Mouse (Mus musculus) adipocyte (in vitro differentiated cells): ENCODE results near the gene Dlgap3.

Source experiments
- DNase-seq: peaks from one replicate; pipeline ENCODE4 v3.0.0-alpha.2; 2016; ENCODE audit warnings: low spot score

The Dlgap3 gene

DNA sequence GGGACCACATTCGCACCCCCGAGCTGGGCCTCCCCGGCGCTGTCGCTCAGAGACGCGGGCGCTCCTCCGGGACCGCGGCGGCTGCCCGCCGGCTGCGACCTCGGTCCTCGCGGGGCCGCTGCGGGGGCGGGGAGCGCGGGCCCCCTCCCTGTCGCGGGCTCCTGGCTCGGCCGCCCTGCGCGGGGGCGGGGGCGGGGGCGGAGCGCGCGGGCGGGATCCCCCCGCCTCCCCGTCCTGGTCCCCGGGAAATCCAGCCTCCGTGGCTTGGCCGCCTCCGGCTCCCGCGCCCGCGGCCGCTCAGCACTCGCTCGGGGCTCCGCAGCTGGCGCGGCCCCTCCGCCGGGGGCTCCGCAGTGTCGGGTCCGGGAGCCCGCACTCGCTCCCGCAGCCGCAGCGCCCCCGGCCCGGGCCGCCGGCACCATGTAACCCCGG lies at the start of gene Dlgap3:
Gene Dlgap3, plus strand, starts transcription at position 291 of the 432 bp plus-strand sequence.
- DNase-seq: no peak

- no peak for DNase-seq
Measured at GRCm38 (mm10) chr4:127123391-127123790, 45.6 kb upstream of the Dlgap3 start, which contains the start of gene Tmem35b. Tmem35b (plus strand) TSS chr4:127123691.

- DNase-seq: no peak
Measured at GRCm38 (mm10) chr4:127124331-127124730, 44.7 kb upstream of the Dlgap3 start.

DNA sequence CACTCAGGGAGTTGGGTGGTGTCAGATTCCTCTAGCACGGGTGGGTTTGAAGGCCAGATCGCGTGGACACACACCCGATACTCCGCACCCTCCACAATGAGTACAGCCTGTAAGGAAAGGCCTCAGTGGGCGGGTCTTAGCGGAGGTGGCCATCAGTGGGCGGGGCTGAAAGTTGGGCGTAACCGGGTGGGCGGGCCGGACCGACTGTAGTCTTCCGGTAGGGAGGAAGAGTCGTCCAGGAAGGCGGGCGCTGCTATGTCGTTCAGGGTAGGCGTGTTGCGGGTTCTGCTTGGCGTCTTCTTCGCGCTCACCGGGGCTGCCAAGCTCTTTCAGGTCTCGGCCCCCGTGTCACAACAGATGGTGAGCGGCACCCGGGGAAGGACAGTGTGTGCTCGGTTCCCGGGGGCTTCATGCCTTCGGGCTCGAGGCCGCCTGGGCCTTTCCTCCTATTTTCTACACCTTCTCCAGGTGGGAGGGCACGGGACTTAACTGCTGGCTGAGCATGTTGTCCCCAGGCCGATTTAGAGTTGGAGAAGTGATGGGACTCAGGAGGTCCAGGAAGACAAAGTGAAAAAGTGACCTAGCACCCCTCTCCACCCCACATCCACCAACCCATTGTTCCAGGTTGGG lies 43.1 kb upstream of the Dlgap3 start:
- DNase-seq: peak; percentile 88

GRCm38 (mm10) chr4:127134687-127135086 lies 34.3 kb upstream of the Dlgap3 start:
- DNase-seq: no peak

- DNase-seq: no peak
Measured at GRCm38 (mm10) chr4:127137591-127137990, 31.4 kb upstream of the Dlgap3 start.

DNA sequence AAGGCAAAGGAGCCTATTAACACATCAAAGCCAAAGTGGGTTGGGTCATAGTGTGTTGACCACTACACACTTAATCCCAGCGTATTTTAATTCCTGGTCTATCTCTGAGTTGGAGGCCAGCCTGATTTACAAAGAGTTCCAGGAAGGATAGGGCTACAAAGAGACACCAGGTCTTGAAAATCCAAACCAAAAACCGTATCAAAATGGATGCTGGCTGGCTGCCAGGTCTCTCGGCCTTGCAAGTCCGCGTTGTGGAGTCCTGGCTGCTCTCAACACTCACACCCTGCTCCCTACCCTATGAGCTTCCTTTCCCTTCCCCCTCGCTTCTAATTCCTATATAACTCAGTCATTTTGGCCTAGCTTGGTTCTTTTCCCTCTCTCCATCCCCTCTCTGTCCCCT lies 30.5 kb upstream of the Dlgap3 start:
- DNase-seq: no peak

- DNase-seq: no peak
Measured at GRCm38 (mm10) chr4:127150031-127150430, 19.0 kb upstream of the Dlgap3 start.

- no peak for DNase-seq
Measured at GRCm38 (mm10) chr4:127153345-127153744, 15.7 kb upstream of the Dlgap3 start.

GRCm38 (mm10) chr4:127155757-127156156 lies 13.2 kb upstream of the Dlgap3 start:
- no peak for DNase-seq

- DNase-seq: no peak
Measured at GRCm38 (mm10) chr4:127157746-127158145, 11.3 kb upstream of the Dlgap3 start.

DNA sequence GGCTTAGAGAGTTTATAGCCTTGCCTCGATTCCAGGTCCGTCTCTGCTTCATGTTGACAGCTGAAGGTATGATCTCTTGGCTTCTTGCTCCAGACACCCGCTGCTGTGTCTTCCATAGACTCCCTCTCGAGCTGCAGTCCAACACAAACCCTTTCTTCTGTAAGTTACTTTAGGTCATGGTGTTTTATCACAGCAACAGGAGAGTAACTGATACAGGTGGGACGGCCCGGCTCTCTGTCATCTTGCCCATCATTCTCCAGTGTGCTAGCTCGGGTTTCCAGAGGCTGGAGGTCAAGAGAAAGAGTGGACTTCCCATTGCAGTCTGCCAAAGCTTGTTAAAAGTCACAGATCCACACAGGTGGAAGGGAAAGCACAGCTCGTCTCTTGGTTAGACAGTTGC lies 5.1 kb upstream of the Dlgap3 start:
- no peak for DNase-seq

DNA sequence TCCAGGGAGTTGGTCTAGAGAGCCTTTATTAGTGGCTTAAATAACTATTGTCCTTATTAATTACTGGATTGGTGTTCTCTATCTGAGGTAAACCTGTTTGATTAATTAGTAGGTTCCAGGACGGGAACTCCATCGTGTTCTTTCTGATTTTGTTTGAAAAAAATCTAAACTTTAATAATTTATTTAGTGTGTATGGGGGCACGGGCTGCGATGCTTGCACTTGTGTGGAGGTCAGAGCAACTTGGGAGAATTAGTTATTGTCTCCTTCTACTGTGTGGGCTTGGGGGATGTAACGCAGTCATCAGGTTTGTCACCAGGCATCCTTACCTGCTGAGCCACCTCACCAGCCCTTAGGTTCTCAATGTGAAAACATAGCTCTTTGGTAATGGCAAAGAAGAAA lies 1.9 kb upstream of the Dlgap3 start:
- DNase-seq: no peak

DNA sequence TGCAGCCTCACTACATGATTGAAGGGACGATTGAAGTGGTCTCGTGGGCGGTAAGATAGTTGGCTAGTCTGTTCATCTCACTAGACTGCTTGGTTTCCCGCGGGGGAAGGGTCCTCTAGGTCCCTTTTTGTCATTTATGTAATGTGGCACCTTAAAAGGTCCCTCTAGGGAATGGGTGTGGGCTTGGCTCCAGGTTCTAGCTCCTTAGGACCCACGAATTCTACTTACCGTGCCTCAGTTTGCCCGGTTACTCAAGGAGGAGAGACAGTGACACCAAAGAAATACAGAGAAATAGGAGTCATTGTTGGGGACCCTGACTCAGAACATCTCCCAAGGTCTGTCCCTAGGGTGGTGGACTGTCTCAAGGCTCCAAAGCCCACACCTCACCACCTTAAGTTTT lies 1.3 kb upstream of the Dlgap3 start:
- no peak for DNase-seq

DNA sequence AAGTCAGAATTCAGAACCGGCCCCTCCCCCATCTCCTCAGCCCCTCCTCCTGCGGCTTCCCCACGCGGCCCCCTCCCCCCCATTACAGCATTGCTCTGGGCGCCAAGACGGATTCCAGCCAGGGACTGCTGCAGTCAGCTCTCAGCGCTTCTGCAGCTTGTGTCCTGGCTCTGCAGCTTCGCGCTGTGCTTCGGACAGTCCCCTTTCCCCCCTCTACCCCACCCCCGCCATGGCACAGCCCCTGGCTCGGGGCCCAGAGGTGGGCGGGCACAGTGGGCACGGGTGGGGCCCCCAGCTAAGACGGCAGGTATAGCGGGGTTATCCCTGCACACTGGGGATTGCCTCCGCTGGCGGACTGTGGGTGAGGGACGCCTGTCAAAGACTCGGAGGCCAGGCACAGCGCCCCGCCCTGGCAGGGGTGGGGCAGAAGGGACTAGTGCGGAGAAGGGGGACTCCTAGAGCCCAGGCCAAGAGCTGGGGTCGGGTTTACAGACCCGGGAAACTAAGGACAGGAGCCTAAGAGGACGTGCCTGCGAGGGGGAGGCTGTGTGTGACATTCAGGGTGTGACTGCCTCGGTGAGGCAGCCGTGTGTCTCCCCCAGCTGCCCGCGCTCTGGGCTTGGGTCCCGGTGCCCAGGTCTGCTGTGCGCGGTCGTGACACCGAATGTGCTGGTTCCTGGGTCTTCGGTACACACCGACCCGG lies 642 bp upstream of the Dlgap3 start:
- no peak for DNase-seq

GRCm38 (mm10) chr4:127169346-127170221 lies 580 bp downstream of the Dlgap3 start:
- DNase-seq: no peak

DNA sequence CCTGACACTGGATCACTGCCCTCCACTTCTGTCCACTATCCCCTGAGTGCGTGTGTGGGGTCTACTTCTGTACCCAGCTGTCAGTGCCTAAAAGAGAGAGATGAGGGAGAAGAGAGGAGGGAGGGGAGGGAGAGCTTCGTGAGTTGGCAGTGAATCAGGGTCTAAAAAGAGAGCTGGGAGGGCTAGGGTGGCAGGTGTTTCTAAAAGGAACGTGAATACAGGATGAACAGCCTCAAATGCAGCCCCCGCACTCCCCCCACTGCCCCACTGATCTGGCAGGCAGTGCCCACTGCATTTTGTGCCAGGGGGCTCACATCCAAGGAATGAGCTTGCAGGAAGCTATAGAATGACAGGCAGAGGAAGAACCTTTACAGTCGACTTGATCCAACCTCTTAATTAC lies 1.9 kb downstream of the Dlgap3 start:
- DNase-seq: no peak

DNA sequence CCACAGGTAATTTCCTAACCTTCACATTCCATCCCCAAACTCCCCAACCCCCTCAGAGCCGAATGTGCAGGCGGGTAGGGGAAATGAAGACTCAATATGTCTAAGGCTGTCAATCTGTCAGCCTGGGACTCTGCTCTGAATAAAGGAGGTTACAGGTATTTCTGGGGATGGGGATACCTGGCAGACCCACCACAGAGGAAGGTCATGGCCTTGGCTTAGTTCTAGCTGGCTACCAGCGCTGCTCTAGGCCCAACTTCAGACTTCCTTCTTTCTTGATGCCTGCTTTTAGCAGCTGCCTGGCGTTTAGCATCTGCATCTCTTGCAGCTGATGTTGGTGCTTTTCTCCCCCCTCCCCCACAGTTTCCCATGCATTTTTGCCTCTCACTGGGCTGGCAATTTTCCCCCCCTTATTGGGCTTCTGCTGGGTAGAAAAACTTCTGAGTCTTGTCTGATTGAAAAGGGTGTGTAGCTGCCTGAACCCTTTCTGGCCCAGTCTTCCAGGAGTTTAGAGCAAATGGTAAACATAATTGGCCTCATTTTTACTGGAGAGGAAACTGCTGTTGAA lies 2.4 kb downstream of the Dlgap3 start:
- DNase-seq: no peak

DNA sequence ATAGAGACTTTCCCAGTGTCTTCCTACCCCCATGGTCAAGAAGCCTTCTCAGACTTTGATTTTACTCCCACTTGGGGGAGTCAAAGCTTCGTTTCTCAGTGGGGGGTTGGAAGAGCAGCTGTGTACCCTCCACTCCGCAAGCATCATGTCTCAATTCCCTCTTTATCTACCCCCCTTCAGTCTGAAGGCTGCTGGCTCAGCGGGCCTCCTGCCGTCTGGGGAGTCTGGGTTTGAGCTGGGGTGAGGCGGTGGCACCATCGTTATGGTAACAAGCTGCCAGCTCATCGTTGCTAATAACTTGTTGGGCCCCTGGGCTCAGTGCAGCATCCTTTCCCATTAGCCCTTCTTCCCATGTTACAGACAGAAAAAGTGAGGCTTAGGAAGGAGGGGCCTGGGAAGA lies 3.1 kb downstream of the Dlgap3 start:
- no peak for DNase-seq

- DNase-seq: no peak
Measured at GRCm38 (mm10) chr4:127172614-127173013, 3.6 kb downstream of the Dlgap3 start.

- DNase-seq: peak; percentile 69
Measured at GRCm38 (mm10) chr4:127173461-127173860, 4.5 kb downstream of the Dlgap3 start.
